Mouse (Mus musculus) gastrocnemius, postnatal 14 days (tissue): Measurements from ENCODE around the gene Tmem131l. TPM values are rescaled to one million over a fixed set of nuclear protein-coding genes. Genes with fewer than 3 reads are reported as not detected.

Experiments used
- DNase-seq: peaks from one replicate; pipeline ENCODE4 v3.0.0; 2021; ENCODE audit warnings: mixed read lengths
- intact Hi-C: fragments of 180-260 bp; cut with DNase I; formaldehyde crosslinking; loops from one replicate; pipeline ENCODE4 v1.15.1; 2025; ENCODE audit warnings: low total_unique reads
- total RNA-seq, 2 experiments: library from RNA; stranded (reverse); gene quantifications; 2 replicates each; pipeline ENCODE4 v1.2.3; 2021

The Tmem131l gene
- total RNA-seq, 2 experiments from 2014 or later = 16.4 to 19.1 TPM

GRCm38 (mm10) chr3:83987533-83988112 lies 52.4 kb downstream of the Tmem131l start:
- DNase-seq = no peak
- intact Hi-C loops = no loop called here

- no peak for DNase-seq
- intact Hi-C loops = no loop called here
These were observed 53.2 kb downstream of the Tmem131l start for GRCm38 (mm10) chr3:83986740-83987139.

- no peak for DNase-seq
- intact Hi-C loops = no loop called here
These were observed 54.5 kb downstream of the Tmem131l start for GRCm38 (mm10) chr3:83985426-83985825.

GRCm38 (mm10) chr3:83984379-83984778 lies 55.6 kb downstream of the Tmem131l start:
- intact Hi-C loops = no loop called here
- DNase-seq = no peak

- intact Hi-C loops = no loop called here
- no peak for DNase-seq
These were observed 57.2 kb downstream of the Tmem131l start for GRCm38 (mm10) chr3:83982821-83983220.

GRCm38 (mm10) chr3:83980231-83980872 lies 59.6 kb downstream of the Tmem131l start:
- DNase-seq = no peak
- intact Hi-C loops = no loop called here

- DNase-seq = no peak
- intact Hi-C loops = no loop called here
These were observed 61.2 kb downstream of the Tmem131l start for GRCm38 (mm10) chr3:83978497-83979410.

- intact Hi-C loops = no loop called here
- DNase-seq = no peak
These were observed 62.2 kb downstream of the Tmem131l start for GRCm38 (mm10) chr3:83977817-83978216.

- no peak for DNase-seq
- intact Hi-C loops = no loop called here
These were observed 63.8 kb downstream of the Tmem131l start for GRCm38 (mm10) chr3:83976161-83976560.

- intact Hi-C loops = no loop called here
- DNase-seq = no peak
These were observed 66.6 kb downstream of the Tmem131l start for GRCm38 (mm10) chr3:83973339-83973738.

- intact Hi-C loops = no loop called here
- DNase-seq = no peak
These were observed 69.3 kb downstream of the Tmem131l start for GRCm38 (mm10) chr3:83970629-83971028.

GRCm38 (mm10) chr3:83969081-83969480 lies 70.9 kb downstream of the Tmem131l start:
- DNase-seq = no peak
- intact Hi-C loops = no loop called here

- DNase-seq = no peak
- intact Hi-C loops = no loop called here
These were observed 72.2 kb downstream of the Tmem131l start for GRCm38 (mm10) chr3:83967791-83968190.

GRCm38 (mm10) chr3:83965333-83965732 lies 74.6 kb downstream of the Tmem131l start:
- no peak for DNase-seq

GRCm38 (mm10) chr3:83963705-83964104 lies 76.3 kb downstream of the Tmem131l start:
- DNase-seq = no peak
- intact Hi-C loops = no loop called here

More at GRCm38 (mm10) chr3:83965333-83965732, 74.6 kb downstream of the Tmem131l start:
- intact Hi-C loops = no loop called here

GRCm38 (mm10) chr3:83962571-83962970 lies 77.4 kb downstream of the Tmem131l start:
- no peak for DNase-seq
- intact Hi-C loops = no loop called here

GRCm38 (mm10) chr3:83962076-83962475 lies 77.9 kb downstream of the Tmem131l start:
- DNase-seq = no peak
- intact Hi-C loops = no loop called here

- DNase-seq = no peak
- intact Hi-C loops = loop anchor here (10.0 kb wide), 1 partner anchor 196 kb away; the partner anchor contains the start of gene Mnd1
These were observed 80.9 kb downstream of the Tmem131l start for GRCm38 (mm10) chr3:83958951-83959681.

GRCm38 (mm10) chr3:83953879-83954278 lies 86.1 kb downstream of the Tmem131l start:
- no peak for DNase-seq
- intact Hi-C loops = loop anchor here (10.0 kb wide), 1 partner anchor 201 kb away; the partner anchor contains the start of gene Mnd1
